ENCODE assay signal across 1 mouse cellular context in the genomic region with DNA sequence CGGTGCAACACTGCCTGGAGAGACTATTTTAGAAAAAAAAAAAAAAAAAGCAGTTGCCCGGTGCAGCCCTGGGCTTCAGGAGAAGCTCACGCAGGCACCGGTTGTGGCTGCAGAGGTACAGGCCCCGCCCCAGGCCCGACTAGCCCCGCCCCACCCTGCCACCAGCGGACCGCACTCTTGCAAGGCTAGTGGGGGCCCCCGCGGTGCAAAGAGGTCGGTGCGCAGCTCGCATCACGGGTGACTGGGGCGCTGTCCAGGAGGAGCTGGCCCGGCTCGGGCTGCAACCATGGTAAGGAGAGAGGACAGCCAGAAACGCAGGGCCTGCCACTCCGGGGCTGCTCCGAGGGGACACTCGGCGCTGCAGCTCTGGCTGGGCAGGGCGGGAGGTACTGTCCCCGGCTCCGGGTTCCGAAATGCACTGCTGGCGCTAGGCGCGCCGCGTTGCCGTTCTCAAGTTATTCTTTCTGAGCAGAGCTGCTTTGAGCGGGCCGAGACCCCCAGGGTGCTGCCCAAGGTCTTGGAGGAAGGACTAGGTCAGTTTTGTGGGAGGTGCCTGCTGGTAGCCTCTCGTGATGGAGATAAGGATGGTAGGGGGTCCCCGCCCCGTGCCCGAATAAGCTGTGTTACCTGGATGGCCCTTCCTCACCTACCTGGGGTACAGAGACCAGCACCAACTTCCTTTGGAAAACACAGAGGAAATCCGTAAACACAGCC.
A peak's percentile ranks its signal among the peaks of the same experiment; 100 is the strongest.
TF ChIP-seq lines count a peak whose summit lies in the region.

No protein-coding gene starts in this region.

TF ChIP-seq in CH12.LX, 34 proteins besides CTCF, POLR2A, EP300 and RAD21:
- TF ChIP-seq ZNF384 (IDR thresholded peaks at IDR 0.05; ENCODE audit: low read depth, low read length) (peak; percentile 59; the same call in 1 of the 2 replicates), USF2 (conservative IDR thresholded peaks at IDR 0.05; ENCODE audit: low read depth, low read length) (no peak), ZC3H11A (IDR thresholded peaks at IDR 0.05; ENCODE audit: low read depth, low read length) (no peak)
